Mouse (Mus musculus): ENCODE results near the gene Ccm2. TPM values are rescaled to one million over a fixed set of nuclear protein-coding genes. Genes with fewer than 3 reads are reported as not detected.
A peak's percentile ranks its signal among the peaks of the same experiment; 100 is the strongest.
"Not testable (repeated sequence)": the region's sequence is repeated elsewhere in the genome, so short reads cannot be mapped to it uniquely, and the experiment has no call there.

Ccm2 gene
- total RNA-seq (2021): 10 to 100 TPM; 51.8 to 54.5 TPM
- long read RNA-seq, experiment 1, transcript Ccm2-201 (10 exons, 1,858 nt): major isoform, 48 of 77 reads
- long read RNA-seq, experiment 1, partial matches to known transcripts: 4 of 77 reads
- long read RNA-seq, experiment 1, other reads (novel, unspliced or antisense): 25 of 77 reads
- long read RNA-seq, experiment 2, transcript Ccm2-201 (10 exons, 1,858 nt): major isoform, 63 of 96 reads
- long read RNA-seq, experiment 2, partial matches to known transcripts: 7 of 96 reads
- long read RNA-seq, experiment 2, other reads (novel, unspliced or antisense): 26 of 96 reads

DNA sequence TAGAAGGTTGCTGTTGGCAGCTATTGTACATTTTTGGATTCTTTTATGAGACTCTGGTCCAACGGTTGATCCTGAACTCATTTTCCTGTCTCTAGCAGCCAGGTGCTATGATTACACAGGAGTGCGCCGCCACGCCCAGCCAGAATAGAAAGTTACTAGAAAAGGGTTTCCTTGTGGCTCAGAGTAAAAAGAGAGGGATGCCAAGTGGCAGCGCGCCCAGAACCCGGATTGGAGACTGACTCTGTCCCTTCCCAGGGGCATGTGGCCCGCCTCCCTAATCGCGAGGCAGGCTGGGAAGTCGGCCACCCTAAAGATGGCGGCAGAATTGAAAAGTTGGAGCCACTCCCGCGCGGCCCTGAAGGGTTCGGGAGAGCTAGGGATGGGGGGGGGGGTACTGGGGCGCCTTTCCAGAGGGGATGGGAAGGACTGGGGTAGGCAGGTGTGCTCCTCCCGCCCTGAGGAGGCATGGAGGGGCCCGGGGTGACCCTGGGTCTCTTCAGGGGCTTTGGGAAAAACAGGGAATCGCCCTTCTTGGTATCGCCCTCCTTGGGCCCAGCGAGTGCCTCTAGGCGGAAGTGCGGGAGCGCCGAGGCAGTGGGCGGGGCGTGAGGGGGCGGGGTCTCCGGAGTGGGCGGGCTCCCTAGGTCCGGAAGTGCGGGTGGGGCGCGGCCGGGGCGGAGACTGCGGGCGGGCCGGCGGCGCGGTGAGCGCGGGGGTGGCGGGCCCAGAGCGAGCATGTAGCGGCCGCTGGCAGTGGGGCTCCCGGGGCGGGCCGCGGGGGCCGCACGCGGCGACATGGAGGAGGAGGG is at the start of gene Ccm2:
Gene Ccm2 (plus strand): TSS at position 683 of the 809 bp plus-strand sequence.
- DNase-seq (ENCODE audit: low spot score in 2 of 2): peak; percentile 92 to 96

DNA sequence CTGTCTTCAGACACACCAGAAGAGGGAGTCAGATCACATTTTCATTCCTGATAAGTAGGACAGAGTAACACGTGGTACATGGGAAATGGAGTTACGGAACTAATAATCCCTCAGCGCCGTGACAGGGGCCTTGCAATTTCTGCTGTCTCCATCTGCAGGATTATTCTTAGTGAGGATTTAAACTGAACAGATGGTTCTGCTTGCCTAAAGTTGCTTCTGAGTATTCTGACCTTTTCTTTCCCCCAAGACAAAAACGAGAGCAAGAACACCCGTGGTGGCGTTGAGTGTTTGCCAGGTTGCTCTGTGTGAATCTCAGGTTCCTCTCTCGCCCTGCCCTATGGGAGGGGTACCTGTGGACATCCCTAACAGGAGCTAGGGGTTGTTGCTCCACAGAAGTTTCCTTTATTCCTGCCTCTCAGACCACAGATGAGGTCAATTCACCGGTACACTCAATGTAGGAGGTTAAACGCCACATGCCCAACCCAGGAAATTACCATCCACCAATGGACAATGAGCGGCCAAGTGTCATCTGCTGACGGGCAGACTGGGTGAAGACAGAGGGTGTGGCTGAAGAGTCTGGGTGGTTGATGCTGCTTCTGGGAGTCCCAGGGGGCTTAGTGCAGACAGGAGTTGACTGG is 49.3 kb upstream of the Ccm2 start:
- no peak for DNase-seq (ENCODE audit: low spot score in 2 of 2)

DNA sequence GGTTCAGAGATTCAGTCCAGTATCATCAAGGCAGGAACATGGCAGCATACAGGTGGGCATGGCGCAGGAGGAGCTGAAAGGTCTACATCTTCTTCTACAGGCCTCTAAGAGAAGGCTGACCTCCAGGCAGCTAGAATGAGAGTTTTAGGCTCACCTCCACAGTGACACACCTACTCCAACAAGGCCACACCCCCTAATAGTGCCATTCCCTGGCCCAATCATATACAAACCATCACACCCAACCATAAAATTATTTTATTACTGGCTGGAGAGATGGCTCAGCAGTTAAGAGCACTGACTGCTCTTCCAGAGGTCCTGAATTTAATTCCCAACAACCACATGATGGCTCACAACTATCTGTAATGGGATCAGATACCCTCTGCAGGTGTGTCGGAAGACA is 44.2 kb upstream of the Ccm2 start:
- no peak for DNase-seq (ENCODE audit: low spot score in 2 of 2)

DNA sequence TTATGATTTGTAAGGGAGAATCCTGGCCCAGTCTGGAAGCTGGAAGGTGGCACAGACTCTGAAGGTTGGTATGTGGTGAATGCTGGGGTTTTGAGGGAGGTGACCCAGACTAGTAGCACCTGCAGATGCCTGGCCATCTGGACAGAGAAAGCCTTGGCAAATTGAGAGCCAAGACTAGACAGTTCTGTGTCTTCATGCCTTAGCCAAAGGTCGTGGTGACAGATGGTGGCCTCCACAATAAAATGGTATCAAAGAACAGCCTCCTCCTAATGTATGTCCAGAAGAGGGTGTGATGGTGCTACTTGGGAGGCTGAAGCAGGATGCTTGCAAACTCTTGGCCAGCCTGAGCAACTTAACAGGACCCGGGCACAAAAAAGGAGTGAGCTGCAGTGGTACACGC is 42.5 kb upstream of the Ccm2 start:
- DNase-seq (ENCODE audit: low spot score in 2 of 2): no peak

DNA sequence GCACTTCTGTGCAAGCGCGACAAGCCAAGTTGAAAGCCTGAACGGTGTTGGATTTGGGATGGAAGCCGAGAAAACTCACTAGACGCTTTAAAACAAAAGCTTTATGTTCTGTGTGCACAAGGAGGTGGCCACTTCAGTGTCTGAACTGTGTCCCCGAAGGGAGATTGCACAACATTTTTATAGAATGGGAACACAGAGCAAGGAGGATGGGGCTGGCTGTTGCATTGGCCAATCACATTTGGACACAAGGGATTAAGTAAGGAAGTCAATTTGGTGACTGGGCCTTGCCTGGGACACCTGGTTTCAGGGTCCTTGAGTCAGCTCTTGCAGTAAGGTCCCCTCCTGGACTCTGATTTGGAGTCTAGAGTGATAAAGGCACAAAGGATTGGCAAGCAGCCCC is 42.0 kb upstream of the Ccm2 start:
- DNase-seq (ENCODE audit: low spot score in 2 of 2): no peak

DNA sequence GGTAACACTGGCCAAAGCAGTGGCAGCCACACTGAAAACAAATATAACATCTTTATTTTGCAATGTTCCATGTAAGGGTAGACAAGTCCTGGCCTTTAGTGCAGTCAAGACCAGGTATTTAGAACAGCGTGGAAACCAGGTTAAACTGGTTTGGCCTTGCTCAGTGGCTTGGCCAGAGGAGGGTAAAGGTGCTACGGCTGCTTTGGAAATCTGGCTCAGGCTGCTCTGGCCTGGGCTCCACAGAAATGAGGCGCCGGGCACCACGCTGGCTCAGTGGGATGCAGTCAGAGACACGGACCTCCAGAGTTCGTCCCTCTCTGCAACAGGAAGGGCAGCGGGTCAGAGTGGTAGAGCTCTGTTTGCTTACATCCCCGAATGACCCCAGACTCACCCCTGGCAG is 40.2 kb upstream of the Ccm2 start:
- no peak for DNase-seq (ENCODE audit: low spot score in 2 of 2)

DNA sequence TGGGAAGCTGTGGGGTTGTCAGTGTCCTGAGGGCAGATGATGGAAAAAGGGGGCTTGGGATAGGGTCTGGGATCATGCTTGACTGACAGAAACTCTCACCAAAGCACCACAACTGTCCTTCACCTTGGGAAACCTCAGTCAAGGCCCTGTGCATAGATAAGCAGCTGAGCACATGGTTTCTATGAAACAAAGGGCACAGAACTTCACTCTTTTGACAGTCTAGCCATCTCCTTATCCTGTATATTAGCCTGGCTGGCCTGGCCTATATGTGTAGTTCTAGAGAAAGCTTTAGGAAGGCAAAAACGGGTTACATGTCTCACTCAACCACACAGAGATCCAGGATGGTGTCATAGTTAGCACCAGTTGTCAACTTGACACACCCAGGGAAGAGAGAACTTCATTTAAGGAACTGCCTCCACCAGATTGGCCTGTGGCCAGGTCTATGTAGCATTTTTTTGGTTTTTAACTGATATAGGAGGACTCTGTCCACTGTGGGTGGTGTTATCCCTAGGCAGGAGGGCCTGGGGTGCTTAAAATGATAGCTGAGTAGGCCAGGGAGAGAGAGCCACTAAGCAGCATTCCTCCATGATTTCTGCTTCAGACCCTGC is 38.3 kb upstream of the Ccm2 start:
- DNase-seq (ENCODE audit: low spot score in 2 of 2): no peak

DNA sequence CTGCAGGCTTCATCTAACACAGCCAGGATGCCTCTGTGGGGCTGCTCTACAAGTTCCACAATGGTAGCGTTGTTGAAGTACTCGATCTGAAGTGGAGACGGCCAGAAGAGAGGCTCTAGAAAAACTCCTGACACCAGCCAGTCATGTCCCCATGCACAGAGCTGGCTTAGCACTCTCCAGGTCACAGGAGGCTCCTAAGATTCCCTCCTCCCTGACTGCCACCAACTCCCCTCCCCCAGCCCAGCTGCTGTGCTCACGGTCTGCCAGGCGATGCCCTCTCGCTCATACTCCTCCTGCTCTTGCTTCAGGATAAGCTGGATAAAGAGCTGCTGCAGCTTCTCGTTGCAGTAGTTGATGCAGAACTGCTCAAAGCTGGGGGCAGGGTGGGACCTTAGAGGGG is 31.9 kb upstream of the Ccm2 start:
- no peak for DNase-seq (ENCODE audit: low spot score in 2 of 2)

DNA sequence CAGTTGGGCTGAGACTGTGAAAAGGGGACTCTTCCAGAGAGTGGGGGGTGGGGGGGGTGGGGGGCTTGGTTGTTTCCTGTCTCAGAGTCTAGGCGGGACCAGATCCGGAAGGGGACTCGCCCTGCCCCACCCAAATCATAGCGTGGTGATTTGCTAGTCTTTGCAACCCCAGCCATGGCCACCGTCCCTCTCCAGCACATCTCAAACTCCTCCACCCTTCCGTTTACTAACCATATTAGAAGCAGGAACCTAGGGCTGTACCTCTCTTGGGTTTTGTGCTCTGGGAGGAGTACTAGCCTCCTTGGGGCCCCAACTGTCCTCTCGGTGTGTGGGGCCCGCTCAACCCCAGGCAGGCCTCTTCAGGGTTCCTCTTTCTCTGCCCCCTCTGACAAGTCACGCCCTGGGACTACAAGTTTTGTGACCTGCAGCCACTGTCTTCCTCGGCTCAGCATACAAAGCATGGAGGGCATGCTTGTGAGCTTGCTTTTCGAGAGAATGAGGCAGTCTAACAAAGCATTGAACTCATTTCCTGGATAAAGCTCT is 27.1 kb upstream of the Ccm2 start:
- no peak for DNase-seq (ENCODE audit: low spot score in 2 of 2)

DNA sequence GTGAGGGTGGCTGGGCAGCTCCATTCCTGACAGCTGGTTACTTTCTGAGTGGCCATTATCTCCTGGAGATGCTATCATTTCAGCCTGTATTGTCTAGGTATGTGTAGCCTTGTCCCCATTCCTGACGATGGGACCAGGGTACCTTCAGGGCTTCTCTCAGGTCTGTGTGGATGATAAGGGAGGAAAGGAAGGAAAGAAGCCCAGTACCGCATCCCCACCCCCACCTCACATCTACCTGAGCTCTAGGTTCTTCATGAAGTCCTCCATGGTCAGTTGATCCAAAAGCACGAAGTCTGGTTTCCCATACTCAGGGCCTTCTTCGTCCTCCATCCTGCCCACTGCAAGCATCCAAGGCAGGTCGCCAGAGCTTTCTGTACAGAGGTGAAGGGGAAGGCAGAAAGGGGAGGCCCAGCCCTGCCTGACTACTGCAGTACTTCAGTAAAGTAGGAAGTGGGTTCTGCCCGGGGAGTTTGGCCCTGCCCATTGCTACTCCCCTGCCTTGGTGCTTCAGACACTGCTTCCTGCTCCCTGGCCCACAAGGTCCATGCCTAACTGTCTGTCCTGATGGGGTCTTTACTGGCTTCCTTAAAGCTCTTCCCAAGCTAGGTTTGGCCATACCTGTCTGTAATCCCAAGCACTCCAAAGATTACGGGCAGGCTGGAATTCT is 26.0 kb upstream of the Ccm2 start, which contains the start of gene Myo1g:
Gene Myo1g (minus strand): TSS at position 459 of the 667 bp plus-strand sequence.
- no peak for DNase-seq (ENCODE audit: low spot score in 2 of 2)

DNA sequence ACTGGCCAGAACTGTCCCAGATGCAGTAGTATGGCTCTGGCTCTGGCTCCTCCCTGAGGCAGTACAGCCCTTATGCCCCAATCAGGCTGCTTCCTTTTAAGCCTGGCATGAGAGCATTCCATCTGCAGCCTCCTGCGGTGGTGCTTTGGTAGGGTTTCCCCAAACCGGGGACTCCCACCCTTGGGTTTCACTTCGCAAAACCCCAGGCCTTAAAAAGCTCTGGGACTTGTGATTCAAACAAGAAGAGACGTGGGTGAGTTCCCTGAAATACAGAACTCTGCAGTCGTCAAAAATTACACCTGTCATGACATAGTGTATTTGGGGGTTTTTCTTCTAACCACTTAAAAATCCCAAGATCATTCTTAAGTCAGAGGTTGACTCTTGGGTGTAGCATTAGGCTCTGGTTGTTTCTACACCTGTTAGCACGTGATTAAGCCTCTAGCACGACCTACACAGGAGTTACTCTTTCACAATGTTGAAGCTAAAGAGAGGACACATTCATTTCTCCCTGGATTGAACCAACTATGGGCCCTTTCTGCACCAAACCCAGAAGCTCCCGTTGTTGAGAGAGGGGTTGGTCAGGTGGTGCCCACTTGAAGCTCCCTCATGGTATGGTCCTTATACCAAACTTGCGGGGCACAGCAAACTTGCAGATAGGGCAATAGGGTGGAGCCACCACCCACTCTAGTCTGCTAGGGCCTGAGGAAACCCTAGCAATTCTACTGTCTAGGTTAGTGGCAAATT is 23.7 kb upstream of the Ccm2 start:
- DNase-seq (ENCODE audit: low spot score in 2 of 2): no peak

DNA sequence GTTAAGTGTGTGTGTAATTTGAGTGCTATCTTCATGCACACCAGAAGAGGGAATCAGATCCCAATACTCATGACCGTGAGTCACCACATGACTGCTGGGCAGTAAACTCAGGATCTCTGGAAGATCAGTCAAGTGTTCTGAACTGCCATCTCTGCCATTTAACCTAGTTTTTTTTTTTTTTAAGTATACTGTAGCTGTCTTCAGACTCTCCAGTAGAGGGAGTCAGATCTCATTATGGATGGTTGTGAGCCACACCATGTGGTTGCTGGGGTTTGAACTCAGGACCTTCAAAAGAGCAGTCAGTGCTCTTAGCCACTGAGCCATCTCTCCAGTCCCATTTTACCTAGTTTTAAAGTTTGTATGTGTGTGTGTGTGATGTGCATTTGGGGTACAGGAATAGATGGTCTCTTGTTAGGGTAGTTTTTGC is 23.0 kb upstream of the Ccm2 start:
- no peak for DNase-seq (ENCODE audit: low spot score in 2 of 2)

DNA sequence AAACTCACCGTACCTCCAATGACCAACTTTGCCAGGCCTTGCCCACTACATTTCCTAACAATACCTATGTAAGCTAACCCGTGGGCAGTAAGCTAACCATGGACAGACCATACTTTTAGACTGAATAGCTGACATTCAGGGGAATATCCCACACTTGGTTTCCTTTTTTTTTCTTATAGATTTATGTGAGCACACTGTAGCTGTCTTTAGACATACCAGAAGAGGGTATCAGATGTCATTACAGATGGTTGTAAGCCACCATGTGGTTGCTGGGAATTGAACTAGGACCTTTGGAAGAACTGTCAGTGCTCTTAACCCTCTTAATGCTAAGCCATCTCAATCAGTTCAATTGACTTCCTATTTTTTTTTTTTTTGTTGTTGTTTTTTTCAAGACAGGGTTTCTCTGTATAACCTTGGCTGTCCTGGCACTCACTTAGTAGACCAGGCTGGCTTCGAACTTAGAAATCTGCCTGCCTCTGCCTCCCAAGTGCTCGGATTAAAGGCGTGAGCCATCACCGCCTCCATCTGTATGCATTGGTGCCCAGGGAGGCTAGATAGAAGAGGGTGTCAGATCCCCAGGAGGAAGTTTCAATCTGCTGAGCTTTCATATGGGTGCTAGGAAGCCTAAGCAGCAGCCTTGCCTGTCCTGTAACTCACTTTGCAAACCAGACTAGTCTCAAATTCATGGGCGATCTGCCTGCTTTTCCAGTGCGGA is 22.4 kb upstream of the Ccm2 start:
- no peak for DNase-seq (ENCODE audit: low spot score in 2 of 2)

DNA sequence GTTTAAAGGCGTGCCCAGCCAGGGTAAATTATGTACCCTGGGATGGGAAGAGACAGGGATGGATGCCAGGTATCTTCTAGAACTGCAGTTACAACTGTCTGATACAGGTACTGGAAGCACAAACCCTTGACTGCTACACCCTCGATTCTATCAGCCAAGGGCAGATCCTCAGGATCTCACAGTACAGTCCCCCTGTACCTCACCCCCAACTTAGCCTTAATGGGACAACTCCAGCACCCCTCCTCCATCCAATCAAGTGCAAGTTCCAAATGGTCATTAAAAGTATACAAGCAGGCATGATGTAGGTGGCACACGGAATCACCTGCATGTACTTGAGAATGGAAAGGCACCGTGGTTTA is 21.8 kb upstream of the Ccm2 start:
- no peak for DNase-seq (ENCODE audit: low spot score in 2 of 2)

DNA sequence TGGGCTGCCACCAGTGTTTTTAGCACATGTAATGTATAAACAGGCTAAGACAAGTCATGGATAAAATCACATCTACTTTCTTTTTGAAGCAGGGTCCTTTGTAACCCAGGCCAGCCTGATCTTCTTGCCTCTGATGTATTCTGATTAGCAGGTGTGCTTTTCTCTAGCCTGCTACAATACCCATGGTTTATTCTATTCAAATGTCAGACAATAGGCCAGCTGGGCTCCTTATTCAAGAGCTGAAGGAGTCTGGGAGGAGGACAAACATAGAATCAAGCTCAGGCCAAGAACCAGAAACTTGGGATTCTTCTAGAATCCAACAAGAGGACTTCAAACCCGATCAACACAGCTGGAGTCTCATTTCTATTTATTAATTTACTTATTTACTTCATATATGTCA is 21.4 kb upstream of the Ccm2 start:
- DNase-seq (ENCODE audit: low spot score in 2 of 2): no peak

DNA sequence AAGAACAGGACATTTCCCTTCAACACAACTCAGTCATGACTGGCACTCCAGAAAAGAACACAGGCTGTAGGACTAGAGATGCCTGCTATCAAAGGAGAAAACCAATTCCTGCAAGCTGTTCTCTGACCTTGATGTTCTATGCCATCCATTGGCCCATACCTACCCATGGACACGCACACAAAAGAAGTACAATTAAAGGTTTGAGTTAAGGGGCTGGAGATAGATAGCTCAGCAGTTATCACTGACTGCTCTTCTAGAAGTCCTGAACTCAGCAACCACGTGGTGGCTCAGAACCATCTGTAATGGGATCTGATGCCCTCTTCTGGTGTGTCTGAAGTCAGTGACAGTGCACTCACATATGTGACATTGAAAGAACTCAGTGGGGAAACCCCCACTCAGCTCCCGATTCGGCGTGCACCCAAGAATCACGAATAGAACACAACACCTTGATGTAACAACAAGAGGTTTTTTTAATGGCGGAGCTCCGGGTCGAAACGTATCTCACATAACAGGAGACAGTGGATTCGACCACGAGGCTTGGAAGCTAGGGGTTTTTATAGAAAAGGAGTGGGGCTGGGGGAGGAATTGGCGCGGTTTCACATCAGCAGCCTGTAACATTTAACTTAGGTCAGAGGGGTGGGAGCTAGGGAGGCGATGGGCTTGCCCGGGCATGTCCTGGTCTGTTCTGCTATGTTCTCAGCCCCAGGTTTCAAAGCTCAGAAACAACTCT is 20.0 kb upstream of the Ccm2 start:
- DNase-seq (ENCODE audit: low spot score in 2 of 2): not testable (repeated sequence)

DNA sequence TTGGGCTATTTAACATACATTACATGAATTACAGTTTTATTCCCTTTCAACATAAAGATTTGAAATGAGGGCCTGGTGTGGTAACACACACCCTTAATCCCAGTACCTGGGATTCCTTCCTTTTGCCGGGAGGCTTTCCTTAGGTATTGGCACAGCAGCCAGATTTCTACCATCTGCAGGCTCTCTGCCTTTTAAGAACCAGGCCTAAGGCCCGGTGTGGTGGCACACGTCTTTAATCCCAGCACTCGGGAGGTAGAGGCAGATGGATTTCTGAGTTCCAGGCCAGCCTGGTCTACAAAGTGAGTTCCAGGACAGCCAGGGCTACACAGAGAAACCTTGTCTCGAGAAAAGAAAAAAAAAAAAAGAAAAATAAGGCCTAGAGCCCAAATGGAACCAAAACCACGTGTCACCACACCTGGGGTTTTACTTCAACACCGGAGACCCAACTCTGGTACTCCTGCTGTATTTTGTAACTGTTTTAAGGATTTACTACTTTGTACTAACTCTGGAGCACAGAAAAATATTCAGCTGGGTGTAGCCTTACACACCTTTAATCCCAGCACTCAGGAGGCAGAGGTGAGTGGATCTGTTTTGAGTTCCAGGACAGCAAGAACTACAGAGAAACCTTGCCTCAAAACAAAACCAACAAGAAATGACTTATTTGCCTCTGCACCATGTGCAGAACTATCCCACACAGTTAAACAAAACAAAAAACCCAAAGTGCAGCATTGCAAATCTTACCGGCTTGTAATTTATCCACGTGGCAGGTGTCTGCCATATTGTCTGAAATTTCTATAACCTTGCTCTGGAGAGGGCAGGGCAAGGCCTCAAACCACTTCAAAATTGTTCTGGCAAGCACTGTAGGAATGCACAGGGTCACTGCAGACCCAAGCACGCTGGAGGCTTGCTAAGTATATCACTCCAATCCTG is 19.2 kb upstream of the Ccm2 start:
- DNase-seq (ENCODE audit: low spot score in 2 of 2): no peak
